16 mouse cellular contexts compared by ENCODE assay signal in the genomic region with DNA sequence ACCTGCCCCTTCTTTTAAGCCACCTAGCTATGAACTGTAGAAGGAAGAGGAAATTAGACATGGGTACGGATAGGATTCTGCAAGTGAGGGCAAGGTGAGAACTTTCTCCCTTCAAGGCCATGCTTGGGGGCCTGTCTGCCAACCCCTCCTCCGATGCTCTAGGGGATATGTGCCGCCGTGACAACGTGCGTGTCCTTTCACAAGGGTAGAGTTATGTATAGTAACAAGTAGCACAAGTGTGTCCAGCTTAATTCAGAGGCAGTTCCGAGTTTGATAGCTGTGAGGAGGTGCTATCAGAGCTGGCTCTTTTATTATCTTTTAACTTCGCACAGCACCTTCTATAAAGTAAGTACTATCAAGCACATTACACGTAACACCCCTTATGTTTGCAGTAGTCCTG.
A peak's percentile ranks its signal among the peaks of the same experiment; 100 is the strongest.
DNase-seq lines count a peak whose midpoint lies in the region; ATAC-seq and TF ChIP-seq lines count a peak whose summit lies in the region.
"Had no signal": no experiment of that assay in that cellular context is flagged by ENCODE, and none has a peak within 500 bp of the region (broad histone marks: within the 10 kb centered on the region; RNA-seq: fewer than 3 reads in every experiment).

No protein-coding gene starts in this region.

- no peak for ATAC-seq in forebrain, postnatal 0 days
- no peak for ATAC-seq in hindbrain, embryonic 12.5 days (ENCODE audit: low FRiP score)
- ATAC-seq in hindbrain, postnatal 0 days: no peak
- no peak for ATAC-seq in midbrain, embryonic 16.5 days
- ATAC-seq in midbrain, postnatal 0 days (ENCODE audit: low FRiP score): no peak
- ATAC-seq in intestine, embryonic 16.5 days: no peak
- ATAC-seq: liver, embryonic 12.5 days had no signal

- H3K27ac ChIP-seq in forebrain, embryonic 10.5 days: peak overlapping the region; percentile 69
- H3K27ac ChIP-seq in forebrain, postnatal 0 days (ENCODE audit: low read depth, low read length): no peak overlapping the region
- H3K27ac ChIP-seq in hindbrain, embryonic 12.5 days: peak overlapping the region; percentile 40; the same call in 1 of the 2 replicates
- no peak overlapping the region for H3K27ac ChIP-seq in hindbrain, postnatal 0 days
- peak overlapping the region; percentile 40; the same call in 1 of the 2 replicates for H3K27ac ChIP-seq in midbrain, embryonic 16.5 days (ENCODE audit: low read length)
- H3K27ac ChIP-seq in midbrain, postnatal 0 days (ENCODE audit: low read depth, low read length): no peak overlapping the region
- H3K27ac ChIP-seq in intestine, embryonic 16.5 days (ENCODE audit: low read length): no peak overlapping the region
- H3K27ac ChIP-seq: gastrocnemius, adult 2 months; liver, embryonic 12.5 days had no signal

- H3K4me2 ChIP-seq in forebrain, postnatal 0 days (ENCODE audit: low read depth): no peak overlapping the region
- no peak overlapping the region for H3K4me2 ChIP-seq in hindbrain, embryonic 12.5 days (replicated peaks)
- H3K4me2 ChIP-seq in hindbrain, postnatal 0 days (ENCODE audit: low read depth, low read length): no peak overlapping the region
- H3K4me2 ChIP-seq in midbrain, embryonic 16.5 days (ENCODE audit: low read length): no peak overlapping the region
- H3K4me2 ChIP-seq in midbrain, postnatal 0 days (ENCODE audit: low read depth, low read length, poor library complexity, severe bottlenecking): no peak overlapping the region
- H3K4me2 ChIP-seq in intestine, embryonic 16.5 days (ENCODE audit: low read depth, low read length): no peak overlapping the region
- H3K4me2 ChIP-seq: liver, embryonic 12.5 days had no signal

- no peaks in the 10 kb centered on the region for H3K36me3 ChIP-seq in forebrain, embryonic 10.5 days (replicated peaks)
- no peaks in the 10 kb centered on the region for H3K36me3 ChIP-seq in forebrain, postnatal 0 days (ENCODE audit: insufficient read depth)
- H3K36me3 ChIP-seq in hindbrain, embryonic 12.5 days: no peaks in the 10 kb centered on the region
- no peaks in the 10 kb centered on the region for H3K36me3 ChIP-seq in hindbrain, postnatal 0 days (ENCODE audit: insufficient read depth, low read length)
- no peaks in the 10 kb centered on the region for H3K36me3 ChIP-seq in midbrain, embryonic 16.5 days (ENCODE audit: control insufficient read depth, insufficient read depth, low read length)
- H3K36me3 ChIP-seq in midbrain, postnatal 0 days (ENCODE audit: insufficient read depth, low read length): no peaks in the 10 kb centered on the region
- H3K36me3 ChIP-seq in intestine, embryonic 16.5 days (ENCODE audit: control insufficient read depth, insufficient read depth, low read length): no peaks in the 10 kb centered on the region
- H3K36me3 ChIP-seq: liver, embryonic 12.5 days had no signal

- WGBS in forebrain, embryonic 10.5 days: 80% methylated on average over 9 of the region's 9 CpGs
- 77% methylated on average over 9 of the region's 9 CpGs for WGBS in forebrain, postnatal 0 days
- 88% methylated on average over 9 of the region's 9 CpGs for WGBS in hindbrain, embryonic 12.5 days
- WGBS in hindbrain, postnatal 0 days: 79% methylated on average over 9 of the region's 9 CpGs
- 84% methylated on average over 9 of the region's 9 CpGs for WGBS in midbrain, embryonic 16.5 days
- WGBS in midbrain, postnatal 0 days: 86% methylated on average over 9 of the region's 9 CpGs
- 77% methylated on average over 9 of the region's 9 CpGs for WGBS in intestine, embryonic 16.5 days

- peaks cover 33% of the 10 kb centered on the region for H3K4me1 ChIP-seq in forebrain, embryonic 10.5 days
- peaks cover 14% of the 10 kb centered on the region; the same call in 1 of the 2 replicates for H3K4me1 ChIP-seq in forebrain, postnatal 0 days (ENCODE audit: insufficient read depth)
- peaks cover 32% of the 10 kb centered on the region for H3K4me1 ChIP-seq in hindbrain, embryonic 12.5 days
- H3K4me1 ChIP-seq in hindbrain, postnatal 0 days (ENCODE audit: insufficient read depth, low read length): peaks cover 15% of the 10 kb centered on the region; the same call in 1 of the 2 replicates
- peaks cover 13% of the 10 kb centered on the region for H3K4me1 ChIP-seq in midbrain, embryonic 16.5 days (ENCODE audit: control insufficient read depth, insufficient read depth, low read length)
- H3K4me1 ChIP-seq in midbrain, postnatal 0 days (ENCODE audit: insufficient read depth, low read length): peaks cover 15% of the 10 kb centered on the region; the same call in 1 of the 2 replicates
- H3K4me1 ChIP-seq in intestine, embryonic 16.5 days (ENCODE audit: control insufficient read depth, insufficient read depth, low read length): peaks cover 7% of the 10 kb centered on the region; the same call in 1 of the 2 replicates
- H3K4me1 ChIP-seq: liver, embryonic 12.5 days had no signal

- no peak overlapping the region for H3K4me3 ChIP-seq in forebrain, embryonic 10.5 days
- H3K4me3 ChIP-seq in forebrain, postnatal 0 days (ENCODE audit: low read depth, low read length): no peak overlapping the region
- no peak overlapping the region for H3K4me3 ChIP-seq in hindbrain, embryonic 12.5 days
- H3K4me3 ChIP-seq in hindbrain, postnatal 0 days (ENCODE audit: low read length): no peak overlapping the region
- no peak overlapping the region for H3K4me3 ChIP-seq in midbrain, embryonic 16.5 days (ENCODE audit: low read depth, low read length)
- H3K4me3 ChIP-seq in midbrain, postnatal 0 days (ENCODE audit: low read depth, low read length): no peak overlapping the region
- H3K4me3 ChIP-seq in intestine, embryonic 16.5 days (ENCODE audit: low read length): no peak overlapping the region
- H3K4me3 ChIP-seq: gastrocnemius, adult 2 months; liver, embryonic 12.5 days; myocyte had no signal

- H3K9me3 ChIP-seq in forebrain, embryonic 10.5 days: 0 out of 2 replicates have a peak, but pooled peaks cover 4% of the 10 kb centered on the region
- no peaks in the 10 kb centered on the region for H3K9me3 ChIP-seq in forebrain, postnatal 0 days (ENCODE audit: low read length)
- H3K9me3 ChIP-seq in hindbrain, embryonic 12.5 days (replicated peaks): no peaks in the 10 kb centered on the region
- no peaks in the 10 kb centered on the region for H3K9me3 ChIP-seq in hindbrain, postnatal 0 days (ENCODE audit: low read length)
- no peaks in the 10 kb centered on the region for H3K9me3 ChIP-seq in midbrain, embryonic 16.5 days (replicated peaks; ENCODE audit: control insufficient read depth, low read length, poor library complexity, severe bottlenecking)
- no peaks in the 10 kb centered on the region for H3K9me3 ChIP-seq in midbrain, postnatal 0 days (ENCODE audit: low read length)
- no peaks in the 10 kb centered on the region for H3K9me3 ChIP-seq in intestine, embryonic 16.5 days (ENCODE audit: control insufficient read depth, low read length)
- H3K9me3 ChIP-seq: liver, embryonic 12.5 days had no signal

- TF ChIP-seq CTCF in forebrain, postnatal 0 days (IDR thresholded peaks at IDR 0.05; ENCODE audit: low read depth): no peak
- TF ChIP-seq CTCF in hindbrain, postnatal 0 days (IDR thresholded peaks at IDR 0.05; ENCODE audit: low read depth): no peak
- no peak for TF ChIP-seq CTCF in midbrain, postnatal 0 days (IDR thresholded peaks at IDR 0.05)

- no peaks in the 10 kb centered on the region for H3K27me3 ChIP-seq in forebrain, embryonic 10.5 days (ENCODE audit: poor library complexity, severe bottlenecking)
- no peaks in the 10 kb centered on the region for H3K27me3 ChIP-seq in forebrain, postnatal 0 days (ENCODE audit: insufficient read depth, low read length)
- H3K27me3 ChIP-seq in hindbrain, embryonic 12.5 days: peaks cover 2% of the 10 kb centered on the region; the same call in 1 of the 2 replicates
- no peaks in the 10 kb centered on the region for H3K27me3 ChIP-seq in hindbrain, postnatal 0 days (ENCODE audit: insufficient read depth, low read length)
- no peaks in the 10 kb centered on the region for H3K27me3 ChIP-seq in midbrain, embryonic 16.5 days (ENCODE audit: control insufficient read depth, insufficient read depth, low read depth, low read length)
- no peaks in the 10 kb centered on the region for H3K27me3 ChIP-seq in midbrain, postnatal 0 days (ENCODE audit: insufficient read depth, low read length)
- H3K27me3 ChIP-seq in intestine, embryonic 16.5 days (replicated peaks; ENCODE audit: control insufficient read depth, insufficient read depth, low read length): no peaks in the 10 kb centered on the region
- H3K27me3 ChIP-seq: liver, embryonic 12.5 days had no signal

- no peak for DNase-seq in forebrain, embryonic 10.5 days (ENCODE audit: extremely low spot score, low spot score)
- DNase-seq in forebrain, postnatal 0 days: no peak
- DNase-seq in hindbrain, postnatal 0 days (ENCODE audit: low spot score): no peak
- no peak for DNase-seq in midbrain, postnatal 0 days (ENCODE audit: low spot score)
- DNase-seq in urinary bladder, postnatal 36 days (ENCODE audit: low spot score in 2 of 2): no peak
- DNase-seq: cerebellum, adult 8-10 months; gastrocnemius, adult 2 months; kidney, adult 18-20 months; kidney, postnatal 14 days; right cerebral cortex, postnatal 14 days; thymus, postnatal 25 days had no signal

- no peak overlapping the region for H3K9ac ChIP-seq in forebrain, postnatal 0 days
- H3K9ac ChIP-seq in hindbrain, embryonic 12.5 days: no peak overlapping the region
- no peak overlapping the region for H3K9ac ChIP-seq in hindbrain, postnatal 0 days (replicated peaks; ENCODE audit: low read length)
- no peak overlapping the region for H3K9ac ChIP-seq in midbrain, embryonic 16.5 days (ENCODE audit: low read depth, low read length)
- no peak overlapping the region for H3K9ac ChIP-seq in midbrain, postnatal 0 days (replicated peaks; ENCODE audit: low read length, poor library complexity, severe bottlenecking)
- no peak overlapping the region for H3K9ac ChIP-seq in intestine, embryonic 16.5 days (ENCODE audit: low read depth, low read length)
- H3K9ac ChIP-seq: liver, embryonic 12.5 days had no signal

Comparison
In these comparisons a context has a peak if more than half of its experiments do, and no peak if none do; other contexts are left out.
1. H3K27ac ChIP-seq: peak in forebrain, embryonic 10.5 days (single experiment), hindbrain, embryonic 12.5 days (single experiment) and midbrain, embryonic 16.5 days (single experiment); none in forebrain, postnatal 0 days (single experiment), hindbrain, postnatal 0 days (single experiment), midbrain, postnatal 0 days (single experiment) and intestine, embryonic 16.5 days (single experiment).